Mouse (Mus musculus) limb, embryonic 10.5 days (tissue): ENCODE results near the gene Fam216a. TPM values are rescaled to one million over a fixed set of nuclear protein-coding genes. Genes with fewer than 3 reads are reported as not detected.
A peak's percentile ranks its signal among the peaks of the same experiment; 100 is the strongest.
"Not testable (repeated sequence)": the region's sequence is repeated elsewhere in the genome, so short reads cannot be mapped to it uniquely, and the experiment has no call there.

Experiments
- DNase-seq: peaks from one replicate; pipeline ENCODE4 v3.0.0-alpha.2; 2017; ENCODE audit warnings: low spot score
- H3K27ac ChIP-seq: fragments of 300-500 bp; sonication (generic); 2 replicates; pipeline ENCODE4 v1.5.1; 2016; ENCODE audit warnings: mild to moderate bottlenecking
- H3K27me3 ChIP-seq: fragments of 300-500 bp; sonication (generic); 2 replicates; pipeline ENCODE4 v1.6.1; 2016; ENCODE audit warnings: low read depth, mild to moderate bottlenecking; ENCODE audit not compliant: poor library complexity, severe bottlenecking
- H3K36me3 ChIP-seq: fragments of 300-500 bp; sonication (generic); 2 replicates; pipeline ENCODE4 v1.6.1; 2016; ENCODE audit warnings: mild to moderate bottlenecking, moderate library complexity
- H3K4me1 ChIP-seq: fragments of 300-500 bp; sonication (generic); 2 replicates; pipeline ENCODE4 v1.6.1; 2016
- H3K4me3 ChIP-seq: fragments of 300-500 bp; sonication (generic); 2 replicates; pipeline ENCODE4 v1.5.1; 2016; ENCODE audit warnings: mild to moderate bottlenecking, moderate library complexity
- H3K9me3 ChIP-seq: fragments of 300-500 bp; sonication (generic); replicated peaks from 2 replicates; pipeline ENCODE4 v1.6.1; 2016; ENCODE audit warnings: mild to moderate bottlenecking
- WGBS: fragments of 180-500 bp; shearing (Covaris S2); methylation state at CpG from one replicate; pipeline ENCODE4 v1.1.7; 2016; 5-methylcytosine and 5-hydroxymethylcytosine counted together
- polyA plus RNA-seq: library from polyadenylated mRNA; unstranded; fragments of >200 nt; fragmentation: Nextera tagmentation; extraction: Ambion mirVana; gene quantifications from 2 replicates; pipeline ENCODE4 v1.2.1, GENCODE M21; 2016

The Fam216a gene
- polyA plus RNA-seq: 83.6 and 90.4 TPM in 2 replicates

DNA sequence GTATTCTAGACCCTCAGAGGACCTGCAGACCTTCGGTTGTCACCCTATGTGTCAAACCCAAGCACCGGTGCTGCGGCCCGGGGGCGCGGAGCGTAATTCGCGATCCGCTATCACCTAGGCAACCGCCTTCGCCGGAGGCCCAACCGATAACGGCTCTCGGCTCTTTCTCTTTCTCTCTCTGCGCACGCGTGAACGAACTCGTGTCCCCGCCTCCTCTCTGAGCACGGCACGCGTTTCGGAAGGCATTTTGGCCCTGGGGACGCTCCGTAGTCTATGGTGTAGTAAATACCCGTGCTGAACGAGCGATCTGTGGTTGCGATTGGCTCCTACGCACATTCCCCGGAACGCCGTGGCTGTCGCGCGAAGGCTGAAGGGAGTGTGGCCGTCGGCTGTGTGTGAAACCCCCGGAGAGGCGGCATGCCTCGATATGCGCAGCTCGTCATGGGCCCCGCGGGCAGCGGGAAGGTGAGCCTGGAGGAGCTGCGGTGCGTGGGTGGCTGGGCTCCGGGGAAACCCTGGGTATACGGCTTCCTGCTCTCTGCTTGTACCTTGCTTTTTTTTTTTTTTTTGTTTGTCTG is at the start of gene Fam216a:
Fam216a (minus strand) TSS at position 173 of the 578 bp plus-strand sequence.
- peaks cover 66% of the 10 kb centered on the region for H3K36me3 ChIP-seq
- no peaks in the 10 kb centered on the region for H3K27me3 ChIP-seq
- H3K4me1 ChIP-seq: peaks cover 15% of the 10 kb centered on the region
- peak; percentile 99 for DNase-seq
- H3K27ac ChIP-seq: peak within 1 kb of the TSS; percentile 90
- WGBS: under 1% methylated on average over 53 of the region's 53 CpGs
- no peaks in the 10 kb centered on the region for H3K9me3 ChIP-seq
- peak within 1 kb of the TSS; percentile 68 for H3K4me3 ChIP-seq

DNA sequence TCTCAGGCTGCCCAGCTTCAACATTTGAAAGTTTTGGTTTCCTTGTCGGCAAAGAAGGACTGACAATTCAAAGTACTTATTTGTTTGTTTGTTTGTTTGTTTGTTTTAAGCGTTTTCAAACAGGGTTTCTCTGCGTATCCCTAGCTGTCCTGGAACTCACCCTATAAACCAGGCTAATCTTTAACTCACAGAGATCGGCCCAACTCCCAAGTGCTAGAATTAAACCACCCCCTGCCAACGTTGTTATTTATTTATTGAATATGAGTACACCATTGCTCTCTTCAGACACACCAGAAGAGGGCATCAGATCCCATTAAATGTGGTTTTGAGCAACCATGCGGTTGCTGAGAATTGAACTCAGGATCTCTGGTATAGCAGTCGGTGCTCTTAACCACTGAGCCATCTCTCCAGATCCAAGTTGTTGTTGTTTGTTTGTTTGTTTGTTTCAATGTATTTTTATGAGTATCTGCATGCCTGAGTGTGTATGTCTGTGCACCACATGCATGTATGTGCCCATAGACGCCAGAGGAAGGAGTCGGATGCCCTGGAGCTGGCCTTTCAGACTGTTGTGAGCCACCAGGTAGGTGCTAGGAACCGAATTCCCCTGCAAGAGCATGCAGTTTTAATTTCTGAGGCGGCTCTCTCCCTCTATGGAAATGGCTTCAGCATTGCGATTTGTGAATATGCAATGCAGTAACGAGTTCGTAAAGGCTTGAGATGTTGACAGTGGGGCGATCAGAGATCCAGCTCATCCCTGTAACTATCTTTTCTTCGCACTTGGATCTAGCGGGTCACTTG is 49.3 kb upstream of the Fam216a start, which contains the start of gene Anapc7:
Anapc7 (plus strand) TSS at position 423 of the 798 bp plus-strand sequence.
- Histone ChIP-seq H3K27me3 (no peaks in the 10 kb centered on the region), H3K36me3 (peaks cover 18% of the 10 kb centered on the region), H3K4me3 (peak within 1 kb of the TSS; percentile 98), H3K27ac (peak within 1 kb of the TSS; percentile 96), H3K9me3 (no peaks in the 10 kb centered on the region), H3K4me1 (peaks cover 18% of the 10 kb centered on the region)
- DNase-seq: no peak
- WGBS: 25% methylated on average over 17 of the region's 17 CpGs

DNA sequence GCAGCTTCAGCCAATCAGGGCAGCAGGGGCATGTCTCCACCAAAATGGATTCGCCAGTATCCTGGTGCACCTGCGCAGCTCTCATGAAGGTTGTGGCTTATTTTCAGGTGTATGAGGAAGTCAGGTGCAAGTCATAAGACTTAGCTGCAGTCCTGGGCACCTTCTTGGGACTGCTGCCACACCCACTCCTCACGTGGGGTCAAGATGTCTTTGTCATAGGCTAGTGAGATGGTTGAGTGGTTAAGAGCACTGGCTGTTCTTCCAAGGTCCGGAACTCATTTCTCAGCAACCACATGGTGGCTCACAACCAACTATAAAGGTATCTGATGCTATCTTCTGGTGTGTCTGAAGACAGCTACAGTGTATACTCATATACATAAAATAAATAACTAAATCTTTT is 48.5 kb upstream of the Fam216a start:
- DNase-seq, H3K27ac ChIP-seq, H3K9me3 ChIP-seq, H3K27me3 ChIP-seq, H3K4me3 ChIP-seq: not testable (repeated sequence)
- WGBS: 63% methylated on average over 4 of the region's 4 CpGs
- peaks cover 18% of the 10 kb centered on the region for H3K4me1 ChIP-seq
- H3K36me3 ChIP-seq: peaks cover 10% of the 10 kb centered on the region

DNA sequence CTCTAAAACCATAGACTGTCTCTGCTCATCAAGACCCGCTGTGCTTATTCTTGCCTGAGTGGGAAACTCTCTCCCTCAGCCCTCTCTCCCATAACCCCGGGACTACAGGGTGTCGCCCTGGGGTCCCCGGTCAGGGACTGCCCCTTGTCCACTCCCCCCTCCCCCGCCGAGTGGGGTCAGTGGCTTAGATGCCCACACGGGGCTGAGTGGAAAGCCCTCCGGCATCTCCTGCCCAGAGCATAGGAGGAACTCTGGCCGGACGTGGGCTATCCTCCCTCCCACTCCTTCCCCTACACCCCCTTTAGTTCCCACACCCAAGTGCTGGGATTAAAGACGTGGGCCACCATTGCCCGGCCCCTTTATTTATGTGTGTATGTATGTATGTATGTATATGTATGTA is 43.3 kb upstream of the Fam216a start:
- Histone ChIP-seq H3K4me3 (no peak overlapping the region), H3K4me1 (no peaks in the 10 kb centered on the region), H3K9me3 (no peaks in the 10 kb centered on the region), H3K27me3 (no peaks in the 10 kb centered on the region), H3K36me3 (peaks cover 3% of the 10 kb centered on the region; the same call in 1 of the 2 replicates), H3K27ac (no peak overlapping the region)
- WGBS: 91% methylated on average over 12 of the region's 12 CpGs
- DNase-seq: no peak

DNA sequence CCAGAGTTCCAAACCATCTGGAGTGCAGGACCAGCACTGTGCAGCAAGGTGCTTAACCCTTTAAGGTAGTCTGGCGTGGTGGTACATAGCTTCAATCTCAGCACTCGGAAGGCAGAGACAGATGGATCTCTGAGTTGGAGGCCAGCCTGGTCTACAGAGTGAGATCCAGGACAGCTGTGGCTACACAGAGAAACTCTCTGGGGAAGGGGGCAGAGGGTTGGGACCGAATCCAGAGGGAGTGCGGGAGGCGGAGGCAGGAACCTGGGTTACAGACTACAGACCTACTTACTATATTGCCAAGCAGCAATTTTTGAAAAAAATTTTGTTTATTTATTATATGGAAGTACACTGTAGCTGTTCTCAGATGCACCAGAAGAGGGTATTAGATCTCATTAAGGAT is 42.2 kb upstream of the Fam216a start:
- peaks cover 13% of the 10 kb centered on the region for H3K36me3 ChIP-seq
- H3K27me3 ChIP-seq: no peaks in the 10 kb centered on the region
- no peaks in the 10 kb centered on the region for H3K4me1 ChIP-seq
- no peak for DNase-seq
- H3K9me3 ChIP-seq: no peaks in the 10 kb centered on the region
- no peak overlapping the region for H3K27ac ChIP-seq
- WGBS: 93% methylated on average over 5 of the region's 5 CpGs
- H3K4me3 ChIP-seq: no peak overlapping the region

DNA sequence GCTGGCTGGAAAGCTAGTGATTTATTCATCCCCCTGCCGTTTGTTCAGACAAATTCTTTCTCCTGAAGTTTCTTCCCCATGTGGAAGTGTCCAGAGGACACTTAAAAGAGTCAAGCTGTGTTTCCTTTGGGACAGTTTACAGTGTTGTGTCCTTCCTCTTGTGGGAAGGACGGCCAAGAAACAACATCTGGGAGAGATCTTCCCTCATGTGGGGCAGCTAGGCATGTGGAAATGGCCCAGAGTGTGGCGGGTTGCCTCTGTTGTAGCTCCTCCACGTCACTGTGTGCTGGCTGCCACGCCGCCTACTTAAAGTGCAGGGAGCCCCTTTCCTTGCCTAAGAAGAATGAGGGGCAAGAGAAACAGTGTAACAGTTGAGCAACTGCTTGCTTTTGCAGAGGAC is 40.7 kb upstream of the Fam216a start:
- no peak overlapping the region for H3K27ac ChIP-seq
- H3K9me3 ChIP-seq: no peaks in the 10 kb centered on the region
- H3K36me3 ChIP-seq: peaks cover 13% of the 10 kb centered on the region
- no peak for DNase-seq
- no peaks in the 10 kb centered on the region for H3K4me1 ChIP-seq
- H3K4me3 ChIP-seq: no peak overlapping the region
- 63% methylated on average over 6 of the region's 6 CpGs for WGBS
- H3K27me3 ChIP-seq: no peaks in the 10 kb centered on the region

DNA sequence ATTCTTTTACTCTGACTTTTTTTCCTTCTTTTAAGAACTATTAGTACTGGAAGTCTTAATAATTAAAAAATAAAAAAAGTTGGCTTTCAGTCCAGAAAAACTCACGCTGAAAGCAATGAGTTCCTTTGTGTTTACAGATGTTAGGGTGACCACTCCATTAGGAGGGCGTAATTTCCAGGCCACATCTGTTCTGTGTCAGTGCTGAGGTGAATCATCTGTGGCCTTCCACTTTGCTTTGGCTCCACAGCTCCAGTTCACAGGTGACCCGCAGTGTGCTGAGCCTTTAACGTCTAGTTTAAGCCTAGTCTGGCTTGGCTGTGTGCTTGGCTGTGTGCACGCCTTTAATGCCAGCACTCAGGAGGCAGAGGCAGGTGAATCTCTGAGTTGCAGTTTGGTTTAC is 39.7 kb upstream of the Fam216a start:
- 76% methylated on average over 5 of the region's 5 CpGs for WGBS
- no peak overlapping the region for H3K4me3 ChIP-seq
- H3K4me1 ChIP-seq: no peaks in the 10 kb centered on the region
- H3K36me3 ChIP-seq: peaks cover 22% of the 10 kb centered on the region
- no peaks in the 10 kb centered on the region for H3K9me3 ChIP-seq
- no peaks in the 10 kb centered on the region for H3K27me3 ChIP-seq
- no peak overlapping the region for H3K27ac ChIP-seq
- no peak for DNase-seq

DNA sequence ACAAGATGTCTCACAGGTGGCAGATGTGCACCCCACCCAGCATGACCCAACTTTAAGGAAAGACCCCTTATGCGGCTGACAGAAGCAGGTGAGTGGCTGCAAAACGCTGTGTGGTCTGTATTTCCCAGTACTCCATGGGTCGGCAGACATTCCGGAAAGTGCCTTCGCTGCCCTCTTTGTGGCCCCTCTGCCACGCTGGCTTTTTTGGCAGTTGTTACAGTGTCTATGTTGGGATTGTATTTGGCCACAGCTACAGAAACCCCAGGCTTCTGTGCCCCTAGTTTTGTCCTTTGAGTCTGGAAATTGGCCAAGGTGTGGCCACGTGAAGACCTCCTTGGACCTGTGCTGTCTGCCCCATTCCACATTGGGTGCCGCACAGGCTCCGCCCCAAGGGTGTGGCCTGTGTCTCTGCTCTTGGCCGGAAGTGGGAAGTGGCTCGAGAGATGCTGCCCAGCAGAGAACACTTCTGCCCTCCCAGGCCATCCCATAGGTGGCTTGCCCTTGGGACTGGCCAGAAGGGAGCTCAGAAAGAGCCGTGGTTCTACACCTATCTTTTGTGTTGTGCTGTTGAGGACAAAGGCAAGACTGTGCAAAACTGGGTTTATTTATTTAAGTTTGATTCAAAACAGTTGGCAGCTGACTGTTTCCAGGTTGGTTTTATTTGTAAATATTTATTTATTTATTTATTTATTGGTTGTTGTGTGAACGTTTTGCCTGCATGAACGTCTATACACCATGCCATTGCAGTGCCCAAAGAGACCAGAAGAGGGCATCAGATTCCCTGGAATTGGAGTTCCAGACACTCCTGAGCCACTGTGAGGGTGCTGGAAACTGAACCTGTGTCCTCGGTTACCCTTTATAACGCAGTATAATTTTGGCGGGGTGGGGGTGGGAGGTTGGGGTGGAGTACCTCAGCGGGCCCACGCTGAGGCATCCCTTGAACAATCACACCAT is 37.8 kb upstream of the Fam216a start:
- Histone ChIP-seq H3K9me3 (no peaks in the 10 kb centered on the region), H3K27ac (no peak overlapping the region), H3K4me3 (no peak overlapping the region), H3K4me1 (no peaks in the 10 kb centered on the region), H3K27me3 (no peaks in the 10 kb centered on the region), H3K36me3 (peaks cover 42% of the 10 kb centered on the region)
- 85% methylated on average over 19 of the region's 19 CpGs for WGBS
- no peak for DNase-seq

DNA sequence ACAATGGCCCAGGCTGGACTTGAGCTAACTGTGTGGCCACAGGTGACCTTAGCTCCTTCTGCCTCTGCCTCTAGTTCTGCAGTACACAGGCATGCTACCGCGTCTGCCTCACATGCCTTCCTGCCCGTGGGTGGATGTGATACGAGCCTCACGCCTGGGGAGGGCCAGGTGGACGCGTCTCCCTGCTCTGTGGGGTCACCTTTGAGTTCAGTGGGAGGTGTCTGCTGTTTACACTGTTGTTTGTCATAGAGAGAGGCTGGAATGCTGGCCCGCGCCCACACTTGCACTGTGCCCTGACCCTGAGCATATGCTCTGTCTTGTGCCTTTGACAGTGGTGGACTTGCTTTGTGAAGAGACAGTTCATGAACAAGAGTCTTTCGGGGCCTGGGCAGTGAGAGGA is 33.4 kb upstream of the Fam216a start:
- H3K27me3 ChIP-seq: no peaks in the 10 kb centered on the region
- no peaks in the 10 kb centered on the region for H3K9me3 ChIP-seq
- 95% methylated on average over 10 of the region's 10 CpGs for WGBS
- no peak overlapping the region for H3K27ac ChIP-seq
- H3K4me3 ChIP-seq: no peak overlapping the region
- H3K36me3 ChIP-seq: peaks cover 83% of the 10 kb centered on the region
- DNase-seq: no peak
- no peaks in the 10 kb centered on the region for H3K4me1 ChIP-seq

DNA sequence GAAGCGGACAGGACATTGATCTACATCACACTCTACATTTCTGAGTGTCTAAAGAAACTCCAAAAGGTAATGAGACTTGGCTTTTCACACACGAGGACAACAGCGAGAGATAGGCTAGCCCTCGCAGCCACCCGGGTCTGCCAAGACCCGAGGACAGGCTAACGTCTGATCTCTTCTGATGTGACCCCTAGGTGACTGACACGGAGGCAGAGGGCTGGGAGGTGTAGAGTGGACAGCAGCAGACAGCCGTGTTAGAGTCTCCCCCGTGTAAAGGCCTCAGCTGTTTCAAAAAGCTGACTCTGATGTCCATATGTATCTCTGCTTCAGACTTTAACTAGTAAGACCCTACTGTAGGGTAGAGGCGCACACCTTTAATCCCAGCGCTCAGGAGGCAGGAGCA is 31.2 kb upstream of the Fam216a start:
- no peaks in the 10 kb centered on the region for H3K4me1 ChIP-seq
- H3K9me3 ChIP-seq: no peaks in the 10 kb centered on the region
- no peak overlapping the region for H3K27ac ChIP-seq
- WGBS: 92% methylated on average over 12 of the region's 12 CpGs
- peaks cover 90% of the 10 kb centered on the region for H3K36me3 ChIP-seq
- DNase-seq: no peak
- no peak overlapping the region for H3K4me3 ChIP-seq
- no peaks in the 10 kb centered on the region for H3K27me3 ChIP-seq

DNA sequence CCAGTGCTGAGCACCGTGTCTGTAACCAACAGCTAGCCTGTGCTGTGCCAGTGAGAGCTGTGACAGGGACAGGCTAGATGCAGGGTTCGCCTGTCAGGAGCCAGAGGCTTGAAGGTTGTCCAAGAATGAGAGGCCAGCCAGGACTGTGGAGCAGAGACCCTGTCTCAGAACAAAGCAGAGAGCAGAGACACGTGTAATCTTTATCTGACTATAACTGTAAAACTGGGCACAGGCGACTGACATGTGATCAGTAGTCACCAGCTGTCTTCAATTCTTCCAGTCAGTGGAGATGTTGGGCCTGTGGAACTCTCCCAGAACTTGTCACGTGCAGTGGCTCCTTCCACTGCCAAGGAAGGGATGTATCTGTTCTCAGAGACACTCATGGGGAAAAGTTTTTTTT is 30.6 kb upstream of the Fam216a start:
- H3K9me3 ChIP-seq: no peaks in the 10 kb centered on the region
- no peaks in the 10 kb centered on the region for H3K27me3 ChIP-seq
- H3K4me3 ChIP-seq: no peak overlapping the region
- DNase-seq: no peak
- H3K27ac ChIP-seq: no peak overlapping the region
- H3K4me1 ChIP-seq: no peaks in the 10 kb centered on the region
- WGBS: 89% methylated on average over 5 of the region's 5 CpGs
- H3K36me3 ChIP-seq: peaks cover 94% of the 10 kb centered on the region

DNA sequence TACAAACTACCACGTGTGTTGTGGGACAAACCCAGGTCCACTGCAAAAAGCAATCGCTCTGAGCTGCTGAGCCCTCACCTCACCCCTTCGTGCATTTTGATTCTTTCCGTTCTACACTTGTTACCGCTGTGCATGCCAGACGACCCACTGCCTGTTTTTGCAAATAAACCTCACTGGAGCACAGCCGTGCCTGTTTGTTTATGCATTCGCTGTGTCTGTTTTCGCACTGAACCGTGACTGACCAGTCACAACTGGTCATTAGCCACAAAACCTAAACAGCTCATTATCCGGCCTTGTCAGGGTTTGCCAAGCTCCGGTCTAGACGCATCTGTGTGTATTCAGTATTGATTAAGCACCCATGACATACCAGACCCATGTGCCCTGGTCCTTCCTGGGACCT is 30.0 kb upstream of the Fam216a start:
- peaks cover 94% of the 10 kb centered on the region for H3K36me3 ChIP-seq
- 77% methylated on average over 13 of the region's 13 CpGs for WGBS

DNA sequence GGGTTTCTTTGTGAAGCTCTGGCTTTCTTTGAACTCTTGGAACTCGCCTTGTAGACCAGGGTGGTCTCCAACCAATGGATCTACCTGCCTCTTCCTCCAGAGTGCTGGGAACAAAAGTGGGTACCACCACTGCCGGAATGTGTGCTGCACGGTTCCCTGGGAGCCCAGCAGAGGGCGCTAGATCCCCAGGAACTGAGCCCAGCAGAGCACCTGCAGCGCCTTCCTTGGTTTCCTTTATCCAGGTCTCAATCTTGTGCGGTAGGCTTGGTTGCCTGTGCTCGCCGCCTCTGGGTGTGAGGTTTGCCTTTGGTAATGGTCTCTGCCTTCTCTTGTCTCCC is 29.1 kb upstream of the Fam216a start:
- WGBS: 24% methylated on average over 8 of the region's 8 CpGs
- no peaks in the 10 kb centered on the region for H3K9me3 ChIP-seq
- H3K27ac ChIP-seq: no peak overlapping the region
- no peaks in the 10 kb centered on the region for H3K27me3 ChIP-seq
- no peak overlapping the region for H3K4me3 ChIP-seq
- peaks cover 93% of the 10 kb centered on the region for H3K36me3 ChIP-seq
- no peaks in the 10 kb centered on the region for H3K4me1 ChIP-seq
- peak; percentile 85 for DNase-seq

More for the DNA sequence above, 30.0 kb upstream of the Fam216a start:
- no peaks in the 10 kb centered on the region for H3K9me3 ChIP-seq
- H3K4me3 ChIP-seq: no peak overlapping the region
- H3K27me3 ChIP-seq: no peaks in the 10 kb centered on the region
- no peak for DNase-seq
- no peaks in the 10 kb centered on the region for H3K4me1 ChIP-seq
- H3K27ac ChIP-seq: no peak overlapping the region
